8 mouse cellular contexts compared by ENCODE assay signal in genomic region chr4:130663810-130664401, GRCm38 (mm10). TPM values are rescaled to one million over a fixed set of nuclear protein-coding genes. Genes with fewer than 3 reads are reported as not detected.
DNase-seq lines count a peak whose midpoint lies in the region; ATAC-seq and TF ChIP-seq lines count a peak whose summit lies in the region.

No protein-coding gene starts in this region.

- H3K36me3 ChIP-seq in heart, embryonic 14.5 days (ENCODE audit: control insufficient read depth, insufficient read depth, low read length) = peaks cover 2% of the 10 kb centered on the region
- peaks cover 1% of the 10 kb centered on the region; the same call in 1 of the 2 replicates for H3K36me3 ChIP-seq in liver, postnatal 0 days (replicated peaks; ENCODE audit: insufficient read depth, low read length)

- ATAC-seq in heart, embryonic 14.5 days (ENCODE audit: insufficient number of reproducible peaks, insufficient read depth, low FRiP score, low read depth) = no peak
- ATAC-seq in liver, postnatal 0 days = peak; percentile 6; the same call in 1 of the 2 replicates

- WGBS in heart, embryonic 14.5 days = under 1% methylated on average over 22 of the region's 22 CpGs
- WGBS in liver, postnatal 0 days (ENCODE audit: insufficient replicate concordance) = under 1% methylated on average over 22 of the region's 22 CpGs

- peak overlapping the region; percentile 91 for H3K4me3 ChIP-seq in embryonic fibroblast, embryonic 13.5 days (ENCODE audit: insufficient read depth, low read length)
- peak overlapping the region; percentile 87 to 92 for H3K4me3 ChIP-seq in heart, embryonic 14.5 days (ENCODE audit: control insufficient read depth in 1 of 2, insufficient read depth in 1 of 2, low read depth in 1 of 2, low read length in 2 of 2)
- H3K4me3 ChIP-seq in liver, postnatal 0 days (ENCODE audit: low read depth, low read length) = peak overlapping the region; percentile 98

- peak; percentile 34 to 36 for DNase-seq in B cell, adult 2 months
- peak; percentile 34 for DNase-seq in adrenal gland, postnatal 25 days
- DNase-seq in kidney, postnatal 25 days = peak; percentile 35 to 67
- peak; percentile 49 for DNase-seq in liver, postnatal 0 days
- peak; percentile 30 for DNase-seq in ovary, adult 18-20 months (ENCODE audit: low spot score)
- DNase-seq in thymus, postnatal 14 days = peak; percentile 53

- H3K9ac ChIP-seq in heart, embryonic 14.5 days (ENCODE audit: low read length) = peak overlapping the region; percentile 99
- H3K9ac ChIP-seq in liver, postnatal 0 days (replicated peaks) = peak overlapping the region; percentile 98

- peaks cover 3% of the 10 kb centered on the region for H3K4me1 ChIP-seq in embryonic fibroblast, embryonic 13.5 days (ENCODE audit: control insufficient read depth, insufficient read depth, low read length)
- peaks cover 2 to 36% of the 10 kb centered on the region in 2 experiments; a peak in 3 of 4 replicates for H3K4me1 ChIP-seq in heart, embryonic 14.5 days (ENCODE audit: control insufficient read depth in 2 of 2, insufficient read depth in 2 of 2, low read length in 2 of 2)
- peaks cover 27% of the 10 kb centered on the region for H3K4me1 ChIP-seq in liver, postnatal 0 days (ENCODE audit: insufficient read depth)

- peak overlapping the region; percentile 84 for H3K4me2 ChIP-seq in heart, embryonic 14.5 days (ENCODE audit: low read length)
- peak overlapping the region; percentile 74 for H3K4me2 ChIP-seq in liver, postnatal 0 days (ENCODE audit: low read depth, low read length)

- no peak for TF ChIP-seq CTCF in embryonic fibroblast, embryonic 13.5 days (IDR thresholded peaks at IDR 0.05; ENCODE audit: borderline replicate concordance, insufficient read depth, low read length)
- TF ChIP-seq CTCF in liver, postnatal 0 days (IDR thresholded peaks at IDR 0.05; ENCODE audit: low read depth) = no peak

- TF ChIP-seq EP300 in liver, postnatal 0 days (IDR thresholded peaks at IDR 0.05; ENCODE audit: low read depth) = no peak

- TF ChIP-seq POLR2A in embryonic fibroblast, embryonic 13.5 days (IDR thresholded peaks at IDR 0.05; ENCODE audit: low read depth, low read length) = peak; percentile 65

- H3K27me3 ChIP-seq in heart, embryonic 14.5 days (ENCODE audit: control insufficient read depth, insufficient read depth, low read length) = no peaks in the 10 kb centered on the region
- H3K27me3 ChIP-seq in liver, postnatal 0 days (ENCODE audit: insufficient read depth, low read length) = no peaks in the 10 kb centered on the region

- peak overlapping the region; percentile 86 for H3K27ac ChIP-seq in embryonic fibroblast, embryonic 13.5 days (ENCODE audit: insufficient read depth, low read length)
- peak overlapping the region; percentile 91 to 96 for H3K27ac ChIP-seq in heart, embryonic 14.5 days (replicated peaks in 1 of 2; ENCODE audit: control insufficient read depth in 1 of 2, insufficient read depth in 1 of 2, low read depth in 2 of 2, low read length in 2 of 2)
- peak overlapping the region; percentile 98 for H3K27ac ChIP-seq in liver, postnatal 0 days (ENCODE audit: low read depth)

- H3K9me3 ChIP-seq in heart, embryonic 14.5 days (ENCODE audit: control insufficient read depth, low read length) = no peaks in the 10 kb centered on the region
- no peaks in the 10 kb centered on the region for H3K9me3 ChIP-seq in liver, postnatal 0 days (ENCODE audit: low read length)

RNA-seq across cellular contexts. Expression of gene Pum1, which starts 0.8 kb away (rescaled TPM):
- total RNA-seq in adrenal gland, postnatal 25 days (2021) = 84.4 and 96.9 TPM in 2 replicates
- polyA plus RNA-seq in embryonic fibroblast, embryonic 13.5 days (2011; ENCODE audit: insufficient read length, low read depth, missing spikeins) = 52.7 and 54.9 TPM in 2 replicates
- 57.7 and 59.3 TPM in 2 replicates for polyA plus RNA-seq in heart, embryonic 14.5 days (2014; fragmentation: Nextera tagmentation; extraction: Ambion mirVana)
- polyA plus RNA-seq in liver, postnatal 0 days (2015; fragmentation: Nextera tagmentation; extraction: Ambion mirVana) = 14.8 and 16.7 TPM in 2 replicates
